In the genomic region with DNA sequence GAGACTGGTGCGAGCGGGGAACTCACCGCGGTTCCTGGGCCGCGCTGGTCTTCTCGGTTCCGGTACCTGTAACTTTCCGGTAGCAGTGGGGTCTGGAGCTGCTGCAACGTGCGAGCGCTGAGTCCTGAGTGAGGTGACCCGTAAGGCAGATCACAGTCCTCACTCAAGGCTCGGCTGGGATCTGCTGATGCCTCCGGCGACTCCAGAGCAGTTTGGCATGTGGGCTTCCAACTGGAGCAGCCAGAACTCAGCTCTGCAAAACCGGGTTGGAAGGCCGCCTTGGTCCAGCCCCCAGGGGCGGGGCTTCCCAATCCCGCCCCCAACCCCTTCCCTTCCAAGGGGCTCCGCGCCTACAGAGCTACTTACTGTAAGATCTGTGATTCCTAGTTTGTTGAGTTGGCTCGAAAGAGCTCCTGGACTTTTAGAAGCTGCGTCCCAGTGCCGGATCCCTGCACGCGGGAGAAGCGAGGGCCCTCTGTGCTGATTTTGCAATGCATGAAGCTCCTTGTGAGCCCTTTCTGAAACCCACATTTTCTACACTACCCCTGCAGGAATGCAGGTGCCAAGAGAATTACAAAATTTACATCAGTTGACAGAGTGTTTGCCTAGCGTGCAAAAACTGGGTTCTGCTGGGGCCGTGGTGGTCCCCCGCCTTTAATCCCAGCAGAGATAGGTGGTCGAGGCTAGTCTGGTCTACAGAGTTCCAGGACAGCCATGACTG, we compare ENCODE assay signal across 8 mouse cellular contexts. TPM values are rescaled to one million over a fixed set of nuclear protein-coding genes. Genes with fewer than 3 reads are reported as not detected.
DNase-seq lines count a peak whose midpoint lies in the region; ATAC-seq lines count a peak whose summit lies in the region.

No protein-coding gene starts in this region.

- ATAC-seq in intestine, embryonic 14.5 days (replicated peaks; ENCODE audit: low FRiP score, low TSS enrichment, low read depth), result peak; percentile 91
- peak; percentile 85 for ATAC-seq in megakaryocyte-erythroid progenitor cell, adult 5-6 weeks (replicated peaks; ENCODE audit: low FRiP score, low TSS enrichment, poor library complexity, severe bottlenecking)

- H3K4me1 ChIP-seq in intestine, embryonic 14.5 days (replicated peaks; ENCODE audit: control insufficient read depth, insufficient read depth, low read length), result peaks cover 6% of the 10 kb centered on the region; the same call in 1 of the 2 replicates

- H3K9ac ChIP-seq in intestine, embryonic 14.5 days (ENCODE audit: low read length), result peak overlapping the region; percentile 59

- DNase-seq in adrenal gland, adult 2 months, result peak; percentile 92
- DNase-seq in embryo, embryonic 11 days, result peak; percentile 91
- peak; percentile 89 for DNase-seq in gastrocnemius, postnatal 25 days
- DNase-seq in intestine, embryonic 14.5 days (ENCODE audit: low spot score), result peak; percentile 88
- peak; percentile 77 to 81 for DNase-seq in left cerebral cortex, postnatal 14 days (ENCODE audit: low spot score in 2 of 2)
- DNase-seq in right cerebral cortex, postnatal 25 days, result peak; percentile 81
- peak; percentile 75 to 85 for DNase-seq in urinary bladder, postnatal 4 days (ENCODE audit: low spot score in 2 of 2)

- H3K4me2 ChIP-seq in intestine, embryonic 14.5 days (ENCODE audit: low read length), result peak overlapping the region; percentile 93

- WGBS in intestine, embryonic 14.5 days, result under 1% methylated on average over 32 of the region's 32 CpGs

- no peaks in the 10 kb centered on the region for H3K9me3 ChIP-seq in intestine, embryonic 14.5 days (ENCODE audit: control insufficient read depth, low read length)

- no peaks in the 10 kb centered on the region for H3K27me3 ChIP-seq in intestine, embryonic 14.5 days (replicated peaks; ENCODE audit: control insufficient read depth, insufficient read depth, low read length)

- H3K27ac ChIP-seq in intestine, embryonic 14.5 days (ENCODE audit: low read depth), result no peak overlapping the region

- intact Hi-C loops in left cerebral cortex, postnatal 14 days (cut with DNase I), result no loop called here

- H3K4me3 ChIP-seq in intestine, embryonic 14.5 days (ENCODE audit: low read depth, low read length), result peak overlapping the region; percentile 61

- H3K36me3 ChIP-seq in intestine, embryonic 14.5 days (ENCODE audit: control insufficient read depth, insufficient read depth, low read length), result no peaks in the 10 kb centered on the region

RNA-seq across cellular contexts. Expression of a gene that starts 8.1 kb away (rescaled TPM):
- total RNA-seq in adrenal gland, adult 2 months (2021), result 10 to 100 TPM; 20.8 to 23.4 TPM
- 48.7 and 49.3 TPM in 2 replicates for polyA plus RNA-seq in adrenal gland, adult 2 months (2012; rRNA removed)
- 10 to 100 TPM; 11.6 to 12.3 TPM for total RNA-seq in gastrocnemius, postnatal 25 days (2021)
- polyA plus RNA-seq in intestine, embryonic 14.5 days (2014; fragmentation: Nextera tagmentation; extraction: Ambion mirVana), result 43.9 and 47.9 TPM in 2 replicates
- 10 to 100 TPM; 25.4 to 26.0 TPM for total RNA-seq in left cerebral cortex, postnatal 14 days (2021)
- 17.2 and 22.8 TPM in 2 replicates for total RNA-seq in megakaryocyte-erythroid progenitor cell, adult 5-6 weeks (2014; fragmentation: Nextera tagmentation)
- total RNA-seq in megakaryocyte-erythroid progenitor cell, adult 5-6 weeks (2017), result 20.6 and 21.1 TPM in 2 replicates

RNA-seq across cellular contexts. Expression of a gene that starts 54.3 kb away (rescaled TPM):
- 100 to 1,000 TPM; 121 to 123 TPM for total RNA-seq in adrenal gland, adult 2 months (2021)
- polyA plus RNA-seq in adrenal gland, adult 2 months (2012; rRNA removed), result 35.0 and 44.8 TPM in 2 replicates
- 100 to 1,000 TPM; 510 to 555 TPM for total RNA-seq in gastrocnemius, postnatal 25 days (2021)
- polyA plus RNA-seq in intestine, embryonic 14.5 days (2014; fragmentation: Nextera tagmentation; extraction: Ambion mirVana), result 101 and 103 TPM in 2 replicates
- total RNA-seq in left cerebral cortex, postnatal 14 days (2021), result 10 to 100 TPM; 72.2 to 84.1 TPM
- total RNA-seq in megakaryocyte-erythroid progenitor cell, adult 5-6 weeks (2014; fragmentation: Nextera tagmentation), result 32.1 and 32.8 TPM in 2 replicates
- total RNA-seq in megakaryocyte-erythroid progenitor cell, adult 5-6 weeks (2017), result 23.8 and 41.1 TPM in 2 replicates

Comparison
In these comparisons a context has a peak if more than half of its experiments do, and no peak if none do; other contexts are left out.
1. RNA of a gene that starts 54.3 kb away (total RNA-seq): 510 to 555 TPM in gastrocnemius, postnatal 25 days; 121 to 123 TPM in adrenal gland, adult 2 months, 72.2 to 84.1 TPM in left cerebral cortex, postnatal 14 days and 23.8 to 41.1 TPM in megakaryocyte-erythroid progenitor cell, adult 5-6 weeks; every median in the first group is over 4 times any median in the second.
2. Peak in every context shown above with its lines, with median percentiles within 50 percentile points of each other: DNase-seq.